Mouse (Mus musculus): Measurements from ENCODE around the gene Lypd6b. TPM values are rescaled to one million over a fixed set of nuclear protein-coding genes. Genes with fewer than 3 reads are reported as not detected.

Lypd6b gene
- total RNA-seq, 2 experiments from 2014 or later: 0.12 to 0.27 TPM

DNA sequence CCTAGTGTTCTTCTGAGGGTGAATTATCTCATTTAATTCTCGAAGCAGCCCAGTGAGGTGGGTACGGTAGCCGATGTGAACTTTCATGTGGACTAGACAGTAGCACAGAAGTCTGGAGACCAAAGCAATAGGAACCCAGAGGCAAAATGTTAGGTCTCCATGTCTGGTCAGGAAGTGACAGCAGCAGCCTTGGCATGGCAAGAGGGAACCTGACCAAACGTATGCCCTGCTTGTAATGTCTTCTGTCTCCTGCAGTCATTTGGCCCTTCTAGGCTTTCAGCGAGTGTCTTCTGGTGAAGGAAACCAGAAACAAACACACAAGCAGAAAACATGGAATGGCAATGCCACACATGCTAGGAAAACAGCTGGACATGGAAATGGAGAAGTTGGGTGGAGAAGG lies 29.1 kb downstream of the Lypd6b start:
- no peak for ATAC-seq (replicated peaks; ENCODE audit: poor library complexity)

DNA sequence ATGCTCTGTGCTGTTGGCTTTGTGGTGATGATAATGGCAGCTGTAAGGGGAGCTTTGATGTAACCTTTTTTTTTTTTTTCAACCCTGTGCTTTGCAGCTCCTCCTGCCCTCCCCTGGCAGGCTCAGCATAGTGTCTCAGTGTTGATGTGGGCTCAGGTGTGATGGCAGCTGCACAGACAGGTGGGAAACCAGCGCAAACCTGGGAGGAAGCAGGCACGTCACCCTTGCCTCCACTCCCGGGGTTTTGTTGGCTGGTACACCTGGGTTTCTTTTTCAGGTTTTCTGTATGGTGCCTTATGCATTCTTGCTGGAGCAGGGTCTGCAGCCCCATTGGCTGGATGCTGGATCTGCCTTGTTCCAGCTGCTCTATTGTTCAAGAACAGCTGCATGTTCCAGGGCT lies 29.7 kb downstream of the Lypd6b start:
- no peak for ATAC-seq (replicated peaks; ENCODE audit: poor library complexity)

DNA sequence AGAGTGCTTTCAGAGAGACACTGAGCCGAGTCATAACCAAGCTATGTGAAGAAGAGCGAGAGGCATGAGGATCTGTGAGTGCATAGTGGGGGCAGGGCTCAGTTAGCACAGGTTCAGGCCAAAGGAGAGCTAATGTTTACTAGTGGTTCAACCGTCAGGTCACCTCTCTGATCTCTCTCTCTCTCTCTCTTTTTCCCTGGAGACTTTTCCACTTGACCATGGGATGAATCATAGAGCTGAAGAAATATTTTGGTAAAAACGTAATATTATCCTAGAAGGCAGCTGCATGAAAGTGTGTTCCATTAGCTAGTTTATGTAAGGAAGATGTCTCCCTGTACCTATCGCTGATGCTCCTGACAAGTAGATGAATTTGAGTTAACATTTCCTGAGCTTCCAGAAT lies 30.6 kb downstream of the Lypd6b start:
- ATAC-seq (replicated peaks; ENCODE audit: poor library complexity): no peak

DNA sequence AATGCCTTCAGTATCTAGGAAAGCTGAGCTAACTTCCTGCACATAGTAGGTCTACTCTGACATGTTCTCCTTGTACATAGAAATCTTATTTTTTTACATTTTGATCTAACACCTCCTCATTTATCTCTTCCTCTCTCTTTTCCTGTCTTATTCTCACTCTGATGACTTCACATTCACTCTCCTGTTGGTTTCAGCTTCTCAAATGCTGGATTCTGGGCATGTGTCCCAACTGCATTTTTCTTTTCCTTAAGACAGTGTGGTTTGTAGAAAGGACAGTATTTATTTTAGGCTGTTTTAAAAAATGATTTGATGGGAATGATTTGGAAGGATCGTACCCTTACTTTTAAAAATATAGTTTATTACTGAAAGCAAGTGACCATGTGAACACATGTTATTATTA lies 34.8 kb downstream of the Lypd6b start:
- no peak for ATAC-seq (replicated peaks; ENCODE audit: poor library complexity)

DNA sequence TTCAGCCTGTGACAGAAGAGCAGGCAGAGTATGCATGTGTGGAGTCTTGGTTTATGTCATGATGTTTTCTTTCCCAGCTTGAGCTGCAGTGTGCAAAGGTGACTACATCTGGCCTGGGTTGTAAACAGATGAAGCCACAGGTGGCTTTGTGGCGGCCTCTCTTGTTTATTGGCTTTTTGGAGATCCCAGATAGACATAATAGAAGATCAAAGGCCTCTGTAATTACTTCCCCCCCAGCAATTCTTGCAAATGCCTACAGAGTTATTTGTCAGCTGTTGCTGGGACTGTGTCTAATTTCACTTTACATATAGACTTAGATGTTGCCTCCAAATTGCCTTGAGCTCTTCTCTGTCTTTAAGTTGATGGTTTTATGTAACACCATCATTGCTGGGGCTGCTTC lies 38.1 kb downstream of the Lypd6b start:
- no peak for ATAC-seq (replicated peaks; ENCODE audit: poor library complexity)

DNA sequence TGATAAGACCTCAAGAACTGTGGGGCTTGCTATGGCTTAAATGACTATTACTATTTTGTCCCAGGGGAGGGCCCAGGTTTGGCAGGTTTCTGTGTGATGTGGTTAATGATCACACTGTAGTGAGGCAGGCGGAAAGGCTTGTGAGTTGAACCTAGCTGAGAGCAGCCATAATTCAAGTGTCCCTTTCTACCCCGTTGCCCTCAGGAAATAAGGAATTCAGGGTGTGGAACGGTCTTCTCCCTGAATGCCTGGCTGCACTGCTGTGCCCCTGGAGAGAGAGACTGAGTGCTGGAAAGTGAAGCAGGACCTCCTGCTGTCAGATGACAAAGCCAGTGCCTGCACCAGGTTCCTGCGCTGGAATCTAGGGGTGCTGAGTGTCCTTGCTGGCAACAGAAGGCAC lies 40.3 kb downstream of the Lypd6b start:
- no peak for ATAC-seq (replicated peaks; ENCODE audit: poor library complexity)

DNA sequence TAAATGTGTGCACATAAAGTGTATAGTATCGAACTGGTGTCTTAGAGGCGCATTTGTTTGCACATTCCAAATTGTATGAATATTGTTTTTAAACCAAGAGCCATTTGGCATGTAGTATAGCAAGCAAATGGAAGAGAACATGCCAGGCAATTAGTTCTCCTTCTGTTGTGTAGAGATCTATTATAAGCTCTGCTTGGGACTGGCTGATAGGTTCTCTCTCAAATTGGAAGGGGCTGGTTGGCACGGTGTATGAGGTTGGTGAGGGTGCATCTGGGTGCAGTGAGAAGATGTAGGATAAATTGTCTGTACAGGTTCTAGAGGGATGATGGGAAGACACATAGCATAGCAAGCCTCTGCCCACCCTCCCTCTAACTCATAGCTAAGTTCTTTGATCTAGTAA lies 42.9 kb downstream of the Lypd6b start:
- no peak for ATAC-seq (replicated peaks; ENCODE audit: poor library complexity)

DNA sequence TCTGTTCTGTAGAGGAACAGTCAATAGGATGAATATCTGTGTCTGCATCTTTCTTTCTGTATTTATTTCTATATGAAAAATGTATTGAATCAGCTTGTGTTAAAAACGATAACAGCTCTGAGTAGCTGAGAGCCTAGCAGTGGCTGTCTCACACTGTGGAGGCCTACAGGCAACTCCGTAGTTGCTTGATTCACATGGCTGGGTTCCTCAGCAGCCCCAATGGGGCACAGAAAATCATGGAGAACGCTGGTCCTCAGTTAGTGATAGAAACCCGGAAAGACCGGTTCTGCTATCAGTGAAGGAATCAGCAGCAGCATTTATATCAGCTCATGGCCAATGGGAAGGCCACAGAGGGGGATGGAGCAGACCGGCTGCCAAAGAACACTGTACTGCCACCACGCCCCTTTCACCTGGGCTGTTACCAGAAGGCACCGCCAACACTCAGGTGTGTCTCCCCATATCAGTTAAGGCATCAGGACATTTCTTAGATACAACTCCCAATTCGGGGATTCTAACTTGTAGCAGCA lies 44.9 kb downstream of the Lypd6b start:
- no peak for ATAC-seq (replicated peaks; ENCODE audit: poor library complexity)

DNA sequence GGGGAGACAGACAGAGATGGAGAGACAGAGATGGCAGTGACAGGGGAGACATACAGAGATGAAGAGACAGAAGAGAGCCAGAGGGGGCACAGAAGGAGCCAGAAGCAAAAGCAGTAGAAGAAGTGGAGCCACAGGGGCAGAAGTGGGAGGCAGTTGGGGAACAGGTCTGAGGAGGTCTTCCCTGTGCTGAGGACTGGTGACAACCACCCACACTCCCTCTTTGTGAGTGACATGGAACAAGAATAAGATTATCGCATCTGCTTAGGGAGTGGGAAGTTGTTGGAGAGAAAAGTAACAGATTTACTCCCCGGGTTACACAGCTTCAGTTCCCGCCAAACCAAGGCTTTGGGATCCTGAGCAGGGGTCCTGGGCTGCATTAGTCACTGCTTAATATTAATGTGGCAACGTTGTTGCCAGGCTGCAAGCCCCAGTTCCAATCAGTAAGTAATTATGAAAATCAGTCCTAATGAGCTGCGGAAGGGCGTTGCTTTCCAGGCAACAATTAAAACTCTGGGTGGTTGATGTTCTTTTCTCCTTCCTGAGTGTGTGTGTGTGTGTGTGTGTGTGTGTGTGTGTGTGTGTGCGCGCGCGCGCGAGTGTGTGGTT lies 50.1 kb downstream of the Lypd6b start:
- ATAC-seq (replicated peaks; ENCODE audit: poor library complexity): no peak

DNA sequence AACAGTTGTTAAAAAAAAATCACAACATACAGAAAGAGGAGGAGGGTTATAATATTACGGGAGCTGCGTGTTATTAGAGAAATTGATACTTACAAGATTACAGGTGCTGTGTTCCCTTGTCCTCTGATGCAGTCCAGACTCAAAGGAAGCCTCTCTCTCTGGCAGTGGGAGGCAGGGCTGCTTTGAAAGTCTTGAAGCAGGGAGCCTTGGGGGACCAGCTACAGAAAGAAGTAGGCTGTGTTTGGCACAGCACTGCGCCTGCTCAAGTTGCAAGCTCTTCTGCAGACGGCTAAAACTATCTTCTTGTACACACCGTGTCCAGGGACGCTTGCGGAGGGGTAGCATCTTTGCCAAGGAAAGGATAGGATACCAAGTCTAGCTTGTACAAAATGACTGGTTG lies 51.1 kb downstream of the Lypd6b start:
- ATAC-seq (replicated peaks; ENCODE audit: poor library complexity): no peak

DNA sequence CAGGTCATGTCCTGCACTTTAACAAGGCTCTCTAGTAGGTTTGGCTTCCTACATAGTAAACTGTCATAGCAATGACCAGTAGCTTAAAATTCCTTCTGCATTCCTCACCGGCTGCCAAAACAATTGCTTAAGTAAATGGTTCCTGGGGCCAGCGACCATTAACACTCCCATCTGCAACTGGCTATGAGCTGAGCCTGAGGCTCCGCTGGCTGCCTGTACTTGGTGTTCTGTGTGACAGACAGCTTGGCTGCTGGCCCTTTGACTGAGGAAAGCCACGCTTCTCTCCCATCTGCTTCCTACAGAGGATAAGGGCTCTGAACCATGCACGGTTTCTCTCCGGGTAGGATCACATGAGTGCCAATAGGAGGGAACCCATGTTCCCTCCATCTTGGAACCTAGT lies 53.1 kb downstream of the Lypd6b start:
- no peak for ATAC-seq (replicated peaks; ENCODE audit: poor library complexity)

DNA sequence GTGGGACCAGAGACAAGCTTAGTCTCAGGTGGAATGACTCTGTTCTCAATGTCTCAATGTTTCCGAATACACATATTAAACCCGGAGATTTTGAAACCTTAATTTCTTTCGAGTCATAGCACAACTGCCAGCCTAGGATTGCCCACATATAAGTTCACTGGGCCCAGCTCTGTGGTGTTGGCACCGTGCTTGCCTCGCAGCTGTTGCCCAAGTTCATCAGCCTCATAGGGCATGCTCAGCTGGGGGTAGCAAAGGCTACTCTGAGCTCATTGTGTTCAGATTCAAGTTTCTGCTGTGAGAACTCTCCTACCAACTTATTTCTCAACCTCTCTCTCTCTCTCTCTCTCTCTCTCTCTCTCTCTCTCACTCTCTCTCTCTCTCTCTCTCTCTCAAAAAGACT lies 53.6 kb downstream of the Lypd6b start:
- no peak for ATAC-seq (replicated peaks; ENCODE audit: poor library complexity)

DNA sequence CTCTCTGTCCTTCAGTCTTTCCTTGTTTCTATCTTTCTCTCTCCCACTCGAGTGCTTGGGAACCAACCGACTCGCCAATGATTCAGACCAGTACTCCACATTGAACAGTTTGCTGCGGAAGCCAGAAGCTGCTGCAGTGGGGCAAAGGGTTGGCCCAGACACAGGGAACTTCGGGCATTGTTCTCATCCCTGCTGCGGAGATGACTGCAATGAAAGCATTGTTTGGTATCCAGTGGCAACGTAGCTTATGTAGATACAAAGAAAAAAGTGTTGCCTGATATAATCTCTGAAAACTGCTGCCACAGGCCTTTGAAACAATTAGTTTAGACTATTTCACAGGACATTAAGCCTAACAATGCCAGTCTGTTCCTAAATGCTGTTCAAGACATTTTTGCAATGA lies 57.6 kb downstream of the Lypd6b start:
- no peak for ATAC-seq (replicated peaks; ENCODE audit: poor library complexity)

DNA sequence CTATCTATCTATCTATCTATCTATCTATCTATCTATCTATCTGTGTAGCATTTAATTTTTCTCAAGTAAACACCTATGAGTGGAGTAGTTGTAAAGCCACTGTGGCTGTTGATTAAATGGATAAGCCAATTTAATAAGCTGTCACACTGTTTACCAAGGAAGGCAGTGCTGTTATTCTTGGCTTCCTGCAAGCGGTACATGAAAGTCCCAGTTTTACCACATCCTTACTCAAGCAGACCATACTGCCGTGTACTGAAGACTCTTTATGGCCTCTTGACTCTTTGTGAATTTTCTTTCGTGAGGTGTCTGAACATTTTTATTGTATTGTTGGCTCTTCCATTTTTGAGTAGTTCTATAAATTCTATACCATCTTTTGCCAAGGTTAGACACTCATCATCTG lies 58.6 kb downstream of the Lypd6b start:
- peak; percentile 55; the same call in 1 of the 2 replicates for ATAC-seq (replicated peaks; ENCODE audit: poor library complexity)

DNA sequence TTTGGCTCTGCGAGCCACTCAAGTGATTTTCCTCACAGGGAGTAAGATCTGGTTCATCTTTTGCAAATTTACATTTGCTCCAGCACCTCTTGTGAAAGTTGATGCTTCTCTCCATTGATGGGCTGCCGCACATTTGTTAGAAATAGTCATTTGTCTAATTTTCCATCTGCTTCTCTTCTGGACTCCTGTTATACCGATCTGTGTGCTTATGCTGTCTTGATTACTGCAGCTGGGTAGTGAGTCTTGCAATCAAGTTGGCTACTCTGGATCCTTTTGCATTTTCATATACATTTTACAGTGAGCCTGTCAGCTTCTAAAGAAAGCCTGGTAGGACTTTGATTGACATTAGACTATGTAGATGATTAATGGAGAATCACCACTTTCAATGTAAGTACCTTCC lies 59.4 kb downstream of the Lypd6b start:
- no peak for ATAC-seq (replicated peaks; ENCODE audit: poor library complexity)

DNA sequence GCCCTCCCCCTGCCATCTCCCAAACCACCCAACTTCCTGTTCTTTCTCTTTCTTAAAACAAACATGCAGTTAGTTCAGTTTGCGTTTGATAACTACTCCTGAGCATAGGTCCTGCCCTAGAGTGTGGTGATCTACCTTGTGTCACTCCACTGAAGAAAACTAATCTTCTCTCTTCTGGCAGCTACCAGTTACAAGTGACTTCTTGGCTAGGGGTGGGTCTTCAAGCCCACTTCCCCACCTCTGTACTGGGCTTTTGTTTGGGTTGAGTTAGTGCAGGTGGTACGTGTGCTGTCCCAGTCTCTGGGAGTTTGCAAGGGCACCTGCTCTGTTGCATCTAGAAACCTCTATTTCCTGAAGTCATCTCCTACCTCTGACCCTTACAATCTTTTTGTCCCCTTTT lies 60.3 kb downstream of the Lypd6b start:
- peak; percentile 39; the same call in 1 of the 2 replicates for ATAC-seq (replicated peaks; ENCODE audit: poor library complexity)

DNA sequence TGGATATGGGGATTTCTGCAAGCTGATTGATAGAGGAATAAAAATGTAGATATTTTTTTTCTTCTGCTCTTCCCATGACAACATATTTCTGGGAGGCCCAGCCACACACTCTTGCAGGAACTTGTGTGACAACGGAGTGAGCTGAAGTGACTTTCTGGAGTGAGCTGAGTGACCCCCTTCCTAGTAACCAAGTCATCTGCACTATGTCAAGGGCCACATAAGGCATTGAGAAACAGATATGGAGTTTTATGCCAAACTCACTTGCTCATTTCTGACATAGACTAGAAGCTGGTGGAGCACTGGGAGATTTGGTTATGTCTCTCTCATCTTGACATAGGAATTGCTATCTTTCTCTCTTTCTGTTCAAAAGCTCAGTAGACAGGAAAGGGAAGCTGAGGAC lies 62.3 kb downstream of the Lypd6b start:
- no peak for ATAC-seq (replicated peaks; ENCODE audit: poor library complexity)

DNA sequence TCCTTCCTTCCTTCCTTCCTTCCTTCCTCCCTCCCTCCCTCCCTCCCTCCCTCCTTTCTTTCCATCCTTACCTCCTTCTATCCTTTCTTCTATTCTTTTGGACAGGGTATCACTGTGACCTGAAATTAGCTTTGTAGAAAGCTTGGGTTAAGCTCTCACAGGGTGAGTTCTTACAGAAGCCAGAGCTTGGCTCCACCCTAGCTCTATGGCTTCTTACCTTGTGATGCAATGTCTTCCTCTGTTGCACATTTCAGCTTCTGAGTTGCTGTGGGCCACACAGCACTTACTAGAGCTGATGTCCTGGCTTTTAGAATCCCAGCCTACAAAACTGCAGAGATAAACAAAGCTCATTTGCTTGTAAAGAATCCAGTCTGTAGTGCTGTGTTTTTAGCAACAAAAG lies 64.5 kb downstream of the Lypd6b start:
- ATAC-seq (replicated peaks; ENCODE audit: poor library complexity): peak; percentile 50; the same call in 1 of the 2 replicates

DNA sequence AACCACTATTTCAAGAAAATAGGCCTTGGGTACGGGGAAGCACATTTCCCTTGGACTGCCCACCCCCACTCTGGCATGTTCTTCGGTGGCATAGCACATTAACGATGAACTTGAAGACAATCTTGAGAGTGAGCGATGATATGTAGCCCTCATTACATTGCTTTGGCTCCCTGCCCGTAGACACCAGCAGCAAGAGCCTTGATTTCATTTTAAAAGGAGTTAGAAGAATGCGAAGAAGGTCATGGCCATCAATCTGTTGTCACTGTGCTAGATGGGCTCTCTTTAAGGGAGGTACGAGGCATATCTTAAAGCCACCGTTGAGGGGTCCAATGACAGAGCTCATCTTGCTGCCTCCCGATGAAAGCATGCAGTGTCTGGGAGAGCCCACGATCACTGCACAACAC lies 68.7 kb downstream of the Lypd6b start:
- no peak for ATAC-seq (replicated peaks; ENCODE audit: poor library complexity)

DNA sequence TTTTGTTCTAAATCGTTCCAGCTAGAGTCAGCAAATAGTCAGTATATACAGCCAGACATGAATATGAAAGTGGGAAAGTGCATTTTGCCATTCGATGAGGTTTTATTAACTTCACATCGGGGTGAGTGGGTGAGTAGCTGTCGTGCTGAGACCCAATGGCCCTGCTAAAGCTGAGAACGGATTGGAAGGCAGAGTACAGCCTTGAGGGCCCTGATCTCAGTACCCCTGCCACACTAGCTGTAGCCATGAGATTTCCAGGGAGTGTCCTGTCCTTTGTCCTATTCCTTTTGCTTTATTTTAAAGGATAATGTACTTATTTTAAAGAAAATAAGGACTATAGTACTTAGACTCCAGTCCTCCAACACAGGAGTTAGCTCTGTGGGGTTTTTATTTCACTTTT lies 69.1 kb downstream of the Lypd6b start:
- no peak for ATAC-seq (replicated peaks; ENCODE audit: poor library complexity)

DNA sequence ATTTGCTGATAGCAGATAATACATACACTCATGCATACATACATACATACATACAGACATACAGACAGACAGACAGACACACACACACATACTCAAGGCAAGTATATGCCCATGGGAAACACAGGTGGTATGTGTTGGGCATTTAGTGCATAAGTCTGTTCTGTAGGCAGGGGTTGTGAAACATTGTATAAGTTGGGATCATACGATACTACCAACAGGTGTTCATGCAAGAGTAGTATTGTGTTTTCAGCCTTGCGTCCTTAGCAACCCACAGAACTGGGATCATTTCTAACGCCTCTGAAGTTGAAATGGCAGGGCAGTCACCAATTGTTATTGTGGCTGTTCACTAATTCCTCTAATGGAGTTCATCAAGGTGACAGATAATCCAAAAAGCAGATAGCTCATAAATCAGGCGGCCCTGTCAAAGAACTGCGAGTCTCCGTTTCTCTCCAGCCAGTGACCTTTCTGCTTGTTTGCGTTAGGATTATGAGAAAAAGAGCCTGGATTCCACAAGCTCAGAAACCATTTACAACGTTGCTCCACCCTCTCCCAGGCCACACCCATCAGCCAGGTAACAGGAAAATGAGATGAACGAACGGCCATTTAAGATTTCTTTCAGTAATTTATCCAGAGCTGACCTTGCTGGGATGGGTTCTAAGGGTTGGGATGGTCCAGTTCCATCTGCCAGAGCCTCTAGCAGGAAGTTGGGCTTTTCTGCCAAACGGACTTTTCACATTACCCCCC lies 72.9 kb downstream of the Lypd6b start:
- ATAC-seq (replicated peaks; ENCODE audit: poor library complexity): no peak

DNA sequence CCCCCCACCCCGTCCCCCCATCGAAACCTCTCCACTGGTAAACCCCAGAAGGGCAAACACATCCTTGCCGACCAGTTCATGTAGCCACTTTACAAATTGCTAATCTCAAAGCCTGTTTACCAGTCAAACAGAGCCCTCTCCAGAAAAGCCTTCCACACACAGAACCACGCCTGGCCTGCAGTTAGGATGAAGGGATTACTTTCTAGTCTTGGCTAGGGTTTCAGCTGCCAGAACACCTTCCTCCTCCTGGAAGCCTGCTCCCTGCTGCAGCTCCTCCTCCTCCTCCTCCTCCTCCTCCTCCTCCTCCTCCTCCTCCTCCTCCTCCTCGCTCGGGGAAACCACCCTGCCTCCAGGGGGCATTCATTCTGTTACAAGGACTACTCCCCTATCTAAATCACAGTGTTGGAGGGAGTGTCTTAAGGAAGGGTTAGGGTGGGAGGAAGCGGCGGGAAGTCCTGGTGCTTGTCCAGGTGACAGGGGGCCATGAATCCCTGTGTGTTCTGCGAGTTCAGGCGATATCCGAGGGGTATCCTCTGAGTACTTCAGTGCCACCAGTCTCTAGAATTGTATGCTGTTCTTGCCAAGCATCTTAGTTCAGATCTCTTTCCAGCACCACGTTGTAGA lies 73.6 kb downstream of the Lypd6b start:
- no peak for ATAC-seq (replicated peaks; ENCODE audit: poor library complexity)

Data from megakaryocyte progenitor cell, adult 5-6 weeks (primary cell).